Mouse (Mus musculus): ENCODE measurements around the gene Pard3b. TPM values are rescaled to one million over a fixed set of nuclear protein-coding genes. Genes with fewer than 3 reads are reported as not detected.

Pard3b gene
- polyA plus RNA-seq, 1 experiment from 2014 or later: 25.5 TPM

DNA sequence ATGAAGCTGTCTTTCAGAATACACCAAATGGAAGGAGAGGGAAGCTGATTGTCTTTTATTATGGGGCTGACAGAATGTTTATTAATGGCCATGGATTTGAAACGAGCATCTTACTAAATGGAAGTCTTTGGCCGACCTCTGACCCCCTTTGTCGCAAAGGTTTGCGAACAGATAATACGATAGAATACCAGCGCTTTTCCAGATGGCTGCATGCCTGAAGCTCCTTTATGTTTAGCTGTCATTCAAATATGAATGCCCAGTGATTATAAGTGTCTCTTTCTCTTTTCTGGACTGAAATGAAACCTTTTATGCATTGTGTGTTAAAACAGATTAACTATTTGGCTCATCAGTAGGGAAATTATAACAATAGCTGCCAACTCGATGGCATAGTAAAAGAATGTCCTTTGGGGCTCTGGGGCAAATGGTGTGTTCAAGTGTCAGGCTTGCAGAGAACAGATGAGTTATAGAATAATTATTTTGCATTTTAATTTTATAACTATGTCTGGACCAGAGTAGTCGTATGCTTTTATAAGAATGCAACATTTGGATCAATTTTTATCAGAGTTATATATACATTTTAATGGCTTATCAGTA is 46.7 kb downstream of the Pard3b start:
- Histone ChIP-seq H3K9ac (no peak overlapping the region), H3K36me3 (no peaks in the 10 kb centered on the region), H3K4me2 (replicated peaks) (no peak overlapping the region), H3K4me3 (no peak overlapping the region), H3K4me1 (no peaks in the 10 kb centered on the region), H3K27me3 (no peaks in the 10 kb centered on the region), H3K27ac (no peak overlapping the region), H3K9me3 (no peaks in the 10 kb centered on the region)
- WGBS: 39% methylated on average over 8 of the region's 8 CpGs
- ATAC-seq (ENCODE audit: insufficient number of reproducible peaks, insufficient read depth, low FRiP score, low TSS enrichment): no peak

DNA sequence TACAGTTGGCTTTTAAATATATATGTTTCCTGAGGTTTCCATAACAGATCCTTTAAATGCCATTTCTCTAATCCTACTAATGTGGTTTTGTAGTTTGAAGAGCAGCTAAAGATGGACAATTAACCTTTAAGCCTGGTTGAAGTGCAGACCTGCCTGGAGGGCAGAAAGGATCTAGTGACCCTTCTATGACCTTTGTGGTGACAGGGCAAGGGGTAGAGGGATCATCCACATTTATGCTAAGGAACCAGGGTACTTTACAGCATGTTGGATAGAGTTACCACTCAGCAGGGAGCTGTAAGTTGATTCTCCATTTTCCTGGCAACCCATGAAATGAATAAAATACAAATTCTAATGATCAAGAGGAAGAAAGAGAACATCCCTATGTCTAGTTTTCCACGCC is 47.3 kb downstream of the Pard3b start:
- no peak overlapping the region for H3K4me2 ChIP-seq (replicated peaks)
- no peak overlapping the region for H3K27ac ChIP-seq
- WGBS: 73% methylated on average over 1 of the region's 1 CpGs
- no peak overlapping the region for H3K9ac ChIP-seq
- no peaks in the 10 kb centered on the region for H3K4me1 ChIP-seq
- H3K27me3 ChIP-seq: no peaks in the 10 kb centered on the region
- H3K4me3 ChIP-seq: no peak overlapping the region
- ATAC-seq (ENCODE audit: insufficient number of reproducible peaks, insufficient read depth, low FRiP score, low TSS enrichment): no peak
- H3K9me3 ChIP-seq: no peaks in the 10 kb centered on the region
- H3K36me3 ChIP-seq: no peaks in the 10 kb centered on the region

DNA sequence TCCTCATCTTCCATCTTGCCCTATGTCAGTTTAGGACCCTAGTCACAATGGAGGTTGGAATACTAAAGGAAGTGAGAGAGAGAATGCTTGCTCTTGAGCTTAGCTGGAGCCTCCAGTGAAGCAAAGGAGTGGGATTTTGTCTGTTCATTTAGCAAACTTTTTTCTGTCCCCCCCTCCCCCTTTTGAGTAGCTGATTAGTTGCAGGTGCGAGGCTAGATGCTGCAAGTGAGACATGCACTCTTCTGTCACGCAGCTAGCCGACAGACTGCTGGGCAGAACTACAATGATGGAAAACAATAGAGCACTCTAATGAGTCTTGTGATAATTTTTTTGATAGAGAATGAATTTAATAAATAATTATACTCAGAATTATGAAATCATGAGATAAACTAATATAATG is 49.7 kb downstream of the Pard3b start:
- Histone ChIP-seq H3K36me3 (no peaks in the 10 kb centered on the region), H3K9ac (no peak overlapping the region), H3K4me2 (replicated peaks) (no peak overlapping the region), H3K27ac (no peak overlapping the region), H3K4me3 (no peak overlapping the region), H3K4me1 (no peaks in the 10 kb centered on the region), H3K27me3 (no peaks in the 10 kb centered on the region), H3K9me3 (no peaks in the 10 kb centered on the region)
- ATAC-seq (ENCODE audit: insufficient number of reproducible peaks, insufficient read depth, low FRiP score, low TSS enrichment): no peak
- 30% methylated on average over 3 of the region's 3 CpGs for WGBS

DNA sequence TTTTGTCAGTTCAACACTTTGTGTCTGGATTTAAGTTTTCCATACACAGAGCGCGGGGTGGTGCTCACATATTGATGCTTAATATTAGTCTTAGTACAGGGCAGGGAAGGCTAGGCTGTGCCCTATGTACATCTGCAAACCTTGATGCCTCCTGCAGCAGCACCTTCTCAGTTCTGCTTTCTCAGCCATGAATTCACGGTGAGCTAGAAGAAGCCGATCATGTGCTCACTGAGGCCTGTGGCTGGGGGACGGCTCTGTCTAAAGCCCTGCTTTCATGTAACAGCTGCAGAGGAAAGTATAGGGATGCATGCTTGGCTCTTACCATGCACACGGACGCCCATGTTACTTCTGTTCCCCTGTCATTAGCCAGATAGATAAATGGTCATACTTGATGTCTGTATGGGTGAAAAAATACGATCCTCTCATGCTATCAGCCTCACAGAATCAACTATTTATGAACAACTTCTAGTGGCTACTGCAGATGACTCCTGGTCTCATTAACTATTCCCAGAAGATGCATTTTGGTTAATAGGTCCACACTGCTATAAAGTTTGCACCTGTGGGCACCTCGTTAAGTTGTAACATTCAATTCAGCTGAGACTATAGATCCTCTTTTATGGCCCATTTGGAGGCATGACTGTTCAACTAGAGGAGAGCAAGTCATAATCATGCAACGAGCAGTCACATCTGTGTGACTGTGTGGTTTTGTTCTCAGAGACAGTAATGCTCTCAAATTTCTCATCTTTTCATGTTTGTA is 60.0 kb downstream of the Pard3b start:
- no peak overlapping the region for H3K4me3 ChIP-seq
- H3K9ac ChIP-seq: no peak overlapping the region
- H3K4me2 ChIP-seq (replicated peaks): no peak overlapping the region
- no peak overlapping the region for H3K27ac ChIP-seq
- no peaks in the 10 kb centered on the region for H3K27me3 ChIP-seq
- no peaks in the 10 kb centered on the region for H3K36me3 ChIP-seq
- 86% methylated on average over 10 of the region's 10 CpGs for WGBS
- no peaks in the 10 kb centered on the region for H3K9me3 ChIP-seq
- no peaks in the 10 kb centered on the region for H3K4me1 ChIP-seq
- ATAC-seq (ENCODE audit: insufficient number of reproducible peaks, insufficient read depth, low FRiP score, low TSS enrichment): no peak

DNA sequence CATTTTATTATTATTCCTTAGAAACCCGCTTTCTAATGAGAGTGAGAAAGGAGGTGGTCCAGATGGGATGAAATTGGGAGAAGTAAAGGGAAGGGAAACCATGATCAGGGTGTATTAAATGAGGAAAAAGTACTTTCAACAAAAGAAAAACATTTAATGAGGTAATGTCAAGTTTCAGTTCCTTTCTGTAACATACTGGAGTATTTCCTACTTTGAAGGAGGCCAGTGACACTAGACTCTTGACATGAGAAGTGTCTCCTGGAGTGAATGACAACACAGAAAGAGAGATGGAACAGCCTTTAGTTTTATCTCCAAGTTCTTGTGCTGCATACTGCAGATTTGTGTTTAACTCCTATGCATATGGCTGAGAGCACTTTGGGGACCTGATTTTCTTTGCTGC is 71.2 kb downstream of the Pard3b start:
- Histone ChIP-seq H3K9me3 (no peaks in the 10 kb centered on the region), H3K27me3 (no peaks in the 10 kb centered on the region), H3K4me1 (no peaks in the 10 kb centered on the region), H3K27ac (no peak overlapping the region), H3K4me3 (no peak overlapping the region), H3K36me3 (no peaks in the 10 kb centered on the region), H3K9ac (no peak overlapping the region), H3K4me2 (replicated peaks) (no peak overlapping the region)
- ATAC-seq (ENCODE audit: insufficient number of reproducible peaks, insufficient read depth, low FRiP score, low TSS enrichment): no peak
- WGBS: 85% methylated on average over 1 of the region's 1 CpGs

DNA sequence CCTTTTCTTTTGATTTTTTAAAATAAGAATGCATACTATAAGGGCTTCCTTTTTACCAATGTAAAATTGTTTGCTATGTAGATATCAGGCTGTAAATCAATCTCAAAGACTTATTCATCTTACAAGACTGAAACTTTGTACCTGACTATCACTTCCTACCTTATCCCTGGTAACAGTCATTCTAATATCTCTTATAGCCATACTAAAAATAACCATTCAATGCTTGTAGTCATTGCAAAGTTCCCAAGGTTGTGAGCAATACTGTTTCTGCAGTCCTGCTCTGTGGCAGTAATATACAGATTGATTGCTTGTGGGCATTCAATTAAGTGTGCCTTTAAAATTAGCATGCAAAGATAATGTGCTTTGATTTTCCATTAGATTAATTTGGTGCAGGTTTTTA is 72.9 kb downstream of the Pard3b start:
- H3K9ac ChIP-seq: no peak overlapping the region
- H3K4me2 ChIP-seq (replicated peaks): no peak overlapping the region
- no peak overlapping the region for H3K4me3 ChIP-seq
- H3K27me3 ChIP-seq: no peaks in the 10 kb centered on the region
- no peaks in the 10 kb centered on the region for H3K36me3 ChIP-seq
- no peak for ATAC-seq (ENCODE audit: insufficient number of reproducible peaks, insufficient read depth, low FRiP score, low TSS enrichment)
- H3K9me3 ChIP-seq: no peaks in the 10 kb centered on the region
- H3K4me1 ChIP-seq: peaks cover 5% of the 10 kb centered on the region; the same call in 1 of the 2 replicates
- no peak overlapping the region for H3K27ac ChIP-seq

DNA sequence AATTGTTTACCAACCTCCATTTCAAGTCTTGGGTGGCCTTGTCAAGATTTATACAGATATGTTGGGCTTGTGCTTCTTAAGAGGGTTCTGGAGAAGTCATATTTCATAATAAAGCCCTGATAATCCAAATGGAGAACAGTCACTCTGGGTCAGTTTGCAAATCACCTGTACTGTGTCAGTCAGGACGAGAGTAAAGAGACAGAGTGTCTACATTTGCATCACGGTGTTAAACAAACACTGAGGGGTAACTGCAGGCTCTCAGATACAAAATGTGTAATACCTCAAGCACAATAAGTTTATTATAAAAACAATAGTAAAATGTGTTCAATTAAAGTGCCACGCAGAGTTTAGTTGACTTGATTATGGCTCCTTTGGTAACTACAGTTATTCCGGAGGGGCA is 91.0 kb downstream of the Pard3b start:
- no peaks in the 10 kb centered on the region for H3K9me3 ChIP-seq
- WGBS: 70% methylated on average over 4 of the region's 4 CpGs
- H3K36me3 ChIP-seq: no peaks in the 10 kb centered on the region
- no peaks in the 10 kb centered on the region for H3K4me1 ChIP-seq
- H3K27ac ChIP-seq: no peak overlapping the region
- H3K9ac ChIP-seq: no peak overlapping the region
- H3K27me3 ChIP-seq: no peaks in the 10 kb centered on the region
- no peak overlapping the region for H3K4me2 ChIP-seq (replicated peaks)
- ATAC-seq (ENCODE audit: insufficient number of reproducible peaks, insufficient read depth, low FRiP score, low TSS enrichment): no peak
- no peak overlapping the region for H3K4me3 ChIP-seq

DNA sequence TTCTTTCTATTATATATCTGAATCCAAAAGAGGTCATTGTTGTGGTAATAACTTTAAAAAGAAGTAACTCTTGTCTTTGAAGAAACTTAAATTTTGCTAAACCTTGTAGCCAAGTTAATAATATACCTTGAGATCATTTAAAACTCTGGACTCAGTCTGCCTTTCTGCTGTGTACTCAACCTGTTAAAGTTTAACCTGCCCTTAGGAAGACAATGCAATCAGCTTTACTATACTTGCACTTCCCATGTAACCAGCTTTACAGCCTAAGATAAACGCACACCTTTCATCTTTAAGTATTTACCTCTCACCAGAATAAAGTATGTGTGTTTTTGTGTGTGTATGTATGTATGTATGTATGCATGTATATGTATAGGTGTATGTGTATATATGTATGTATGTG is 97.9 kb downstream of the Pard3b start:
- H3K27me3 ChIP-seq: no peaks in the 10 kb centered on the region
- H3K9ac ChIP-seq: no peak overlapping the region
- H3K27ac ChIP-seq: no peak overlapping the region
- ATAC-seq (ENCODE audit: insufficient number of reproducible peaks, insufficient read depth, low FRiP score, low TSS enrichment): no peak
- no peak overlapping the region for H3K4me2 ChIP-seq (replicated peaks)
- H3K4me3 ChIP-seq: no peak overlapping the region
- no peaks in the 10 kb centered on the region for H3K9me3 ChIP-seq
- H3K36me3 ChIP-seq: no peaks in the 10 kb centered on the region
- WGBS: 95% methylated on average over 1 of the region's 1 CpGs
- no peaks in the 10 kb centered on the region for H3K4me1 ChIP-seq

DNA sequence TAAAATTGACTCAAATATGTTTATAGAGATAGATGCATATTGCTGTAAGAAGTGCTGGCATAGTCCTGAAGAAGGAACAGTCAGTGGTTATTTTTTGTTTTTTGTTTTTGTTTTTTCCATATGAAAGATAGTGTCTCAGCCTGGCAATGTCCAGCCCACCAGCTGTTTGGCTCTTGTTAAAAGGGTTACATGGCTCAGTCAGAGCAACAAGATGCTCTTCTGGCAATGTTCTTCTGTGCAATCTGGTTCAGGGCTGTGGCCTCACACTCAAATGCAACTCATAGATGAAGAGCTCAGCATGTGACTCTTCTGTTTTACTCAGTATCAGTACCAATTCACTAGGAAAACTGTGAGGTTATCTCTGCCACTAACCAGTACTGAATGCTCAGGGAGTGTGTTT is 104.2 kb downstream of the Pard3b start:
- Histone ChIP-seq H3K4me2 (replicated peaks) (no peak overlapping the region), H3K36me3 (no peaks in the 10 kb centered on the region), H3K4me3 (no peak overlapping the region), H3K27me3 (no peaks in the 10 kb centered on the region), H3K9me3 (no peaks in the 10 kb centered on the region), H3K27ac (no peak overlapping the region), H3K9ac (no peak overlapping the region), H3K4me1 (no peaks in the 10 kb centered on the region)
- no peak for ATAC-seq (ENCODE audit: insufficient number of reproducible peaks, insufficient read depth, low FRiP score, low TSS enrichment)

DNA sequence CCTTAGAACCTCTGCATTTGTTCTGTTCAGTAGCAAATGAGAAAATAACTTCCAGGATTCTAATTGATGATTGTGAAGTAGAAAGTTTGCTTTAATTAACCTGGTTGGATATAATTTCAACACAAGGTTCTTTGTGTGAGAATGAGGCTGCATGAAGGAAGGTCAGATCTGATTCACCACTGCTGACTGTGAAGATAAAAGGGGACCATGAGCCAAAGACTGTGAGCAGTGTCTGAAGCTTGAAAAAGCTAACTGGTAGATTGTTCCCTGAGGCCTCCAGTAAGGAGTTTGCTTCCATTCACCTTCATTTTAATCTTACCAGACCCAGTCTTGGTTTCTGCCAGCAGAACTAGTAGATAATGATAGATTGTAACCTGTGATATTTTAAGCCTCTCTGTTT is 108.9 kb downstream of the Pard3b start:
- Histone ChIP-seq H3K4me2 (replicated peaks) (no peak overlapping the region), H3K4me1 (no peaks in the 10 kb centered on the region), H3K36me3 (no peaks in the 10 kb centered on the region), H3K4me3 (no peak overlapping the region), H3K9me3 (no peaks in the 10 kb centered on the region), H3K9ac (no peak overlapping the region), H3K27ac (no peak overlapping the region), H3K27me3 (no peaks in the 10 kb centered on the region)
- ATAC-seq (ENCODE audit: insufficient number of reproducible peaks, insufficient read depth, low FRiP score, low TSS enrichment): no peak

DNA sequence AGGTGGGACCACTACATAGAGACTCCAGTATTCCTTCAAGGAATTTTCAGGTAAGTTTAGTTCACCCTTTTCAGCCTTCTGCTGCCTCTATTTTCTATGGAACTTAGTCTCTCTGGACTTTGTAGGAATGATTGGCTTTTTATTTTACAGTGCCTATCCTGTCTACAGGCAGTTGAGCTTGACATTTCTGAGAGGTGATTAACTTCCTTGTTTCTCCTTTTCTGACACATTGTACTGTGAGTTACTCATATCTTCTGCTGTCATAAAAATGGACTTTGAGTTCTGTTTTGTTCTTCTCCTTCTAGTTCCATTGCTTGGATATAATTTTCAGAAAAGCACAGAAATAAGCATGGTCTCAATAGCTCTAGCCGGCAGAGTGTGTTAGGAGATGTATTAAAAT is 112.4 kb downstream of the Pard3b start:
- Histone ChIP-seq H3K4me2 (replicated peaks) (no peak overlapping the region), H3K27ac (no peak overlapping the region), H3K4me1 (no peaks in the 10 kb centered on the region), H3K9ac (no peak overlapping the region), H3K36me3 (no peaks in the 10 kb centered on the region), H3K27me3 (no peaks in the 10 kb centered on the region), H3K9me3 (no peaks in the 10 kb centered on the region), H3K4me3 (no peak overlapping the region)
- ATAC-seq (ENCODE audit: insufficient number of reproducible peaks, insufficient read depth, low FRiP score, low TSS enrichment): no peak
- WGBS: 100% methylated on average over 1 of the region's 1 CpGs

DNA sequence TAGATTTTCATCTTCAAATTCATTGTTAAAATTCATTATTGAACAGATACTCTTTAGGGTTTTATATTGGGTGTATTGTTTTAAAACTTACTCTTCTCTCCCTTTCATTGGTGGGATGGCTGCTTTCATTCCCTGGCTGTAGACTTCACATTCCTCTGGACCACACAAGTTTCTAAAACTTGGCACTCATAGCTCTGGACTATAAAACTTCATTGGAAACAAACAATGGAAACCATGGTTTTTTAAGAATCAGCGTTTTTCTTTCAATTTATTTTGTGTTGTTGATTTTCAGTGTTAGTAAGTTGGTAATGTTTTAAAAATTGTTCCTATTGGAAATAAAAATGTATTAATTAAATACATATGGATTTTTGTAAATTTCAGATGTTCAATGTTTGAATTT is 118.1 kb downstream of the Pard3b start:
- H3K4me2 ChIP-seq (replicated peaks): no peak overlapping the region
- no peak overlapping the region for H3K4me3 ChIP-seq
- no peaks in the 10 kb centered on the region for H3K4me1 ChIP-seq
- no peak overlapping the region for H3K9ac ChIP-seq
- 89% methylated on average over 1 of the region's 1 CpGs for WGBS
- no peaks in the 10 kb centered on the region for H3K9me3 ChIP-seq
- H3K36me3 ChIP-seq: no peaks in the 10 kb centered on the region
- H3K27ac ChIP-seq: no peak overlapping the region
- no peaks in the 10 kb centered on the region for H3K27me3 ChIP-seq
- no peak for ATAC-seq (ENCODE audit: insufficient number of reproducible peaks, insufficient read depth, low FRiP score, low TSS enrichment)

Measured in embryonic facial prominence, embryonic 12.5 days (tissue).